Mouse (Mus musculus): ENCODE data around the gene Car3. TPM values are rescaled to one million over a fixed set of nuclear protein-coding genes. Genes with fewer than 3 reads are reported as not detected.

The Car3 gene
- polyA plus RNA-seq, 1 experiment from 2014 or later, result 39.0 TPM

- peaks cover 19% of the 10 kb centered on the region for H3K36me3 ChIP-seq (replicated peaks; ENCODE audit: insufficient read depth, low read length)
- peaks cover 10% of the 10 kb centered on the region; the same call in 1 of the 2 replicates for H3K4me1 ChIP-seq (ENCODE audit: insufficient read depth)
- H3K27ac ChIP-seq (ENCODE audit: low read depth), result peak overlapping the region; percentile 97
Measured at GRCm38 (mm10) chr3:14887134-14887666, 23.9 kb downstream of the Car3 start.

GRCm38 (mm10) chr3:14887686-14888295 lies 24.5 kb downstream of the Car3 start:
- peak overlapping the region; percentile 90 for H3K9ac ChIP-seq (replicated peaks)
- DNase-seq, result no peak
- ATAC-seq, result no peak

More at GRCm38 (mm10) chr3:14887134-14887666, 23.9 kb downstream of the Car3 start:
- 19% methylated on average over 11 of the region's 11 CpGs for WGBS (ENCODE audit: insufficient replicate concordance)
- Histone ChIP-seq H3K4me3 (ENCODE audit: low read depth, low read length) (peak overlapping the region; percentile 88), H3K9me3 (ENCODE audit: low read length) (no peaks in the 10 kb centered on the region), H3K27me3 (ENCODE audit: insufficient read depth, low read length) (no peaks in the 10 kb centered on the region), H3K9ac (replicated peaks) (peak overlapping the region; percentile 90), H3K4me2 (ENCODE audit: low read depth, low read length) (peak overlapping the region; percentile 84)
- TF ChIP-seq EP300 (IDR thresholded peaks at IDR 0.05; ENCODE audit: low read depth), result no peak
- TF ChIP-seq CTCF (IDR thresholded peaks at IDR 0.05; ENCODE audit: low read depth), result peak; percentile 28; the same call in 1 of the 2 replicates
- ATAC-seq (no peak), DNase-seq (no peak)

GRCm38 (mm10) chr3:14888549-14888948 lies 25.2 kb downstream of the Car3 start:
- Histone ChIP-seq H3K4me2 (ENCODE audit: low read depth, low read length) (peak overlapping the region; percentile 84), H3K27me3 (ENCODE audit: insufficient read depth, low read length) (no peaks in the 10 kb centered on the region), H3K36me3 (replicated peaks; ENCODE audit: insufficient read depth, low read length) (peaks cover 22% of the 10 kb centered on the region), H3K9me3 (ENCODE audit: low read length) (no peaks in the 10 kb centered on the region), H3K4me3 (ENCODE audit: low read depth, low read length) (peak overlapping the region; percentile 88), H3K27ac (ENCODE audit: low read depth) (peak overlapping the region; percentile 97), H3K9ac (replicated peaks) (peak overlapping the region; percentile 90), H3K4me1 (ENCODE audit: insufficient read depth) (0 out of 2 replicates have a peak, but pooled peaks cover 1% of the 10 kb centered on the region)
- 75% methylated on average over 2 of the region's 2 CpGs for WGBS (ENCODE audit: insufficient replicate concordance)
- ATAC-seq (no peak), DNase-seq (no peak)
- TF ChIP-seq CTCF (IDR thresholded peaks at IDR 0.05; ENCODE audit: low read depth) (no peak), EP300 (IDR thresholded peaks at IDR 0.05; ENCODE audit: low read depth) (no peak)

More at GRCm38 (mm10) chr3:14887686-14888295, 24.5 kb downstream of the Car3 start:
- H3K36me3 ChIP-seq (replicated peaks; ENCODE audit: insufficient read depth, low read length), result peaks cover 19% of the 10 kb centered on the region
- peak overlapping the region; percentile 97 for H3K27ac ChIP-seq (ENCODE audit: low read depth)
- peaks cover 9% of the 10 kb centered on the region; the same call in 1 of the 2 replicates for H3K4me1 ChIP-seq (ENCODE audit: insufficient read depth)
- TF ChIP-seq CTCF (IDR thresholded peaks at IDR 0.05; ENCODE audit: low read depth) (no peak), EP300 (IDR thresholded peaks at IDR 0.05; ENCODE audit: low read depth) (no peak)
- no peaks in the 10 kb centered on the region for H3K9me3 ChIP-seq (ENCODE audit: low read length)
- H3K4me3 ChIP-seq (ENCODE audit: low read depth, low read length), result peak overlapping the region; percentile 88
- no peaks in the 10 kb centered on the region for H3K27me3 ChIP-seq (ENCODE audit: insufficient read depth, low read length)
- peak overlapping the region; percentile 84 for H3K4me2 ChIP-seq (ENCODE audit: low read depth, low read length)
- 38% methylated on average over 10 of the region's 10 CpGs for WGBS (ENCODE audit: insufficient replicate concordance)

DNA sequence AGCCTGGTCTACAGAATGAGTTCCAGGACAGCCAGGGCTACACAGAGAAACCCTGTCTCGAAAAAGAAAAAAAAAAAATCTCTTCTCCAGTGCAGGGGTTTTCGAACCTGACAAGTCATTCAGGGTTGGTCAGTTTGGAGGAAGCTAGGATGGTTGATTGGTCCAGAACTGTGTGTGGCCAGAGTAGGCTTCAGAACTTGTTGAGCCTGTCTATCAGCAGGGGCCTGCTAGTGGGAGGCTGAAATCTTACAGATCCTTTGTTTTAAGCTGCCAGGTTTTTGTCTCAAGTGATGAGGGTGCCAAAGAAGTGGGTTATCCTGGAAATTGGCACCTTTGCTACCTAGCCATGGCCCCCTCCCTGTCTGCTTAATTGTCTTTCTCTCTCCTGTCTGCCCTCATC lies 25.8 kb downstream of the Car3 start:
- H3K4me1 ChIP-seq (ENCODE audit: insufficient read depth), result no peaks in the 10 kb centered on the region
- no peaks in the 10 kb centered on the region for H3K27me3 ChIP-seq (ENCODE audit: insufficient read depth, low read length)
- H3K4me2 ChIP-seq (ENCODE audit: low read depth, low read length), result peak overlapping the region; percentile 84
- ATAC-seq (no peak), DNase-seq (no peak)
- H3K27ac ChIP-seq (ENCODE audit: low read depth), result peak overlapping the region; percentile 97
- no peaks in the 10 kb centered on the region for H3K9me3 ChIP-seq (ENCODE audit: low read length)
- H3K9ac ChIP-seq (replicated peaks), result peak overlapping the region; percentile 90
- WGBS (ENCODE audit: insufficient replicate concordance), result 35% methylated on average over 2 of the region's 2 CpGs
- H3K4me3 ChIP-seq (ENCODE audit: low read depth, low read length), result peak overlapping the region; percentile 88
- peaks cover 23% of the 10 kb centered on the region for H3K36me3 ChIP-seq (replicated peaks; ENCODE audit: insufficient read depth, low read length)
- TF ChIP-seq CTCF (IDR thresholded peaks at IDR 0.05; ENCODE audit: low read depth) (no peak), EP300 (IDR thresholded peaks at IDR 0.05; ENCODE audit: low read depth) (no peak)

DNA sequence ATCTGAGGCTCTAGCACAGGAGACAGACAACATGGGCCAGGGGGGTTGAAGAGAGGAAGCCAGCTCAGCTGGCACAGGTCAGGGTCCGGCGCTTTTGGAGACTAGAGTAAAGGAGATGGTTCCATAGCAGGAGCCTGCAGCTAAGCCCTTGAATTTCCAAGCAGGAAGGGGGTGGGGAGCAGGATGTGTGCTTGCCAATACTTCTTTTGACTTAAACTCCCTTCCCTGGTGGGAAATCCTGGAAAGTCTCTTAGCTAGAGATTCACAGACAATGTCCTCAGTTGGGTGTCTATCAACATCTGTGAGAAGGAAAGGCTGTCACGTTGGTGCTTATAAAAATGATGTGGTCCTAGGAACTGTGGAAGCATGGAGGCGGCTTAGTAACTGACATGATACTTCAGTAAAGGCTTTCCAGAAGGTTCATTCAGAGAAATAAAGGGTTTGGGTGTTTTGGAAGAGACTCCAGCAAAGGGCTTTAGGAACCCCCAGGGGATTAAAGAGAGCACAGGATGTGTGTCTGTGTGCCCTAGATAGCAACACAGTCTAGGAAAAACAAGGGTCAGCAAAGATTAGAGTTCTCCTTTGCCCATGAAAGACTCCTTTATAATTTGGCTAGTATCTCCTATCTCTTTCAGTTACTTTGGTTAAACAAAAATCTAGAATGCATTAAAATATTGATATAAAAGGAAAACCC lies 26.6 kb downstream of the Car3 start:
- ATAC-seq, result no peak
- H3K27me3 ChIP-seq (ENCODE audit: insufficient read depth, low read length), result no peaks in the 10 kb centered on the region
- peak overlapping the region; percentile 97 for H3K27ac ChIP-seq (ENCODE audit: low read depth)
- 39% methylated on average over 4 of the region's 4 CpGs for WGBS (ENCODE audit: insufficient replicate concordance)
- TF ChIP-seq CTCF (IDR thresholded peaks at IDR 0.05; ENCODE audit: low read depth) (no peak), EP300 (IDR thresholded peaks at IDR 0.05; ENCODE audit: low read depth) (peak; percentile 58)
- H3K4me2 ChIP-seq (ENCODE audit: low read depth, low read length), result peak overlapping the region; percentile 84
- peaks cover 29% of the 10 kb centered on the region for H3K36me3 ChIP-seq (replicated peaks; ENCODE audit: insufficient read depth, low read length)
- DNase-seq, result no peak
- no peaks in the 10 kb centered on the region for H3K9me3 ChIP-seq (ENCODE audit: low read length)
- no peaks in the 10 kb centered on the region for H3K4me1 ChIP-seq (ENCODE audit: insufficient read depth)
- peak overlapping the region; percentile 88 for H3K4me3 ChIP-seq (ENCODE audit: low read depth, low read length)
- peak overlapping the region; percentile 90 for H3K9ac ChIP-seq (replicated peaks)

- Histone ChIP-seq H3K9ac (replicated peaks) (no peak overlapping the region), H3K4me1 (ENCODE audit: insufficient read depth) (no peaks in the 10 kb centered on the region), H3K4me2 (ENCODE audit: low read depth, low read length) (peak overlapping the region; percentile 60), H3K27me3 (ENCODE audit: insufficient read depth, low read length) (no peaks in the 10 kb centered on the region), H3K36me3 (replicated peaks; ENCODE audit: insufficient read depth, low read length) (peaks cover 55% of the 10 kb centered on the region), H3K9me3 (ENCODE audit: low read length) (no peaks in the 10 kb centered on the region), H3K4me3 (ENCODE audit: low read depth, low read length) (0 out of 2 replicates have a peak overlapping the region, but pooled peaks have one; percentile 4), H3K27ac (ENCODE audit: low read depth) (no peak overlapping the region)
- ATAC-seq, result no peak
- DNase-seq, result no peak
- TF ChIP-seq CTCF (IDR thresholded peaks at IDR 0.05; ENCODE audit: low read depth) (no peak), EP300 (IDR thresholded peaks at IDR 0.05; ENCODE audit: low read depth) (no peak)
- 54% methylated on average over 3 of the region's 3 CpGs for WGBS (ENCODE audit: insufficient replicate concordance)
Measured at GRCm38 (mm10) chr3:14892991-14893390, 29.7 kb downstream of the Car3 start.

Data from liver, postnatal 0 days (tissue).